Mouse (Mus musculus) kidney, embryonic 16.5 days (tissue): ENCODE measurements at regions not wholly inside any gene's neighbourhood (a gene's known extent, or its start where the extent isn't known, plus 50 kb on each side); places are given as distances from the start of the nearest gene placed in this dataset.

Experiments
- ATAC-seq: fragments of 200-750 bp; cut with Nextera tagmentation; 2 replicates; pipeline ENCODE4 v1.8.0; 2017; ENCODE audit warnings: moderate TSS enrichment; ENCODE audit not compliant: low FRiP score, low TSS enrichment
- H3K27ac ChIP-seq: fragments of 300-500 bp; sonication (generic); 2 replicates; pipeline ENCODE4 v1.5.1; 2014; ENCODE audit warnings: low read length
- H3K27me3 ChIP-seq: fragments of 300-500 bp; sonication (generic); 2 replicates; pipeline ENCODE4 v1.6.1; 2014; ENCODE audit warnings: low read length, control low read depth, mixed read lengths; ENCODE audit not compliant: insufficient read depth
- H3K36me3 ChIP-seq: fragments of 300-500 bp; sonication (generic); 2 replicates; pipeline ENCODE4 v1.6.1; 2014; ENCODE audit warnings: low read length, control low read depth, mixed read lengths; ENCODE audit not compliant: insufficient read depth
- H3K4me1 ChIP-seq: fragments of 300-500 bp; sonication (generic); 2 replicates; pipeline ENCODE4 v1.6.1; 2014; ENCODE audit warnings: low read length, control low read depth, mixed read lengths; ENCODE audit not compliant: insufficient read depth
- H3K4me2 ChIP-seq: fragments of 300-500 bp; sonication (generic); replicated peaks from 2 replicates; pipeline ENCODE4 v1.6.1; 2014; ENCODE audit warnings: low read depth, low read length
- H3K4me3 ChIP-seq: fragments of 300-500 bp; sonication (generic); 2 replicates; pipeline ENCODE4 v1.5.1; 2014; ENCODE audit warnings: mild to moderate bottlenecking, low read length
- H3K9ac ChIP-seq: fragments of 300-500 bp; sonication (generic); replicated peaks from 2 replicates; pipeline ENCODE4 v1.6.1; 2014; ENCODE audit warnings: low read length
- H3K9me3 ChIP-seq: fragments of 300-500 bp; sonication (generic); 2 replicates; pipeline ENCODE4 v1.6.1; 2016; ENCODE audit warnings: low read length, control low read depth
- WGBS: fragments of 180-500 bp; shearing (Covaris S2); extraction: QIAGEN DNeasy Blood & Tissue Kit; methylation state at CpG from one replicate; pipeline ENCODE4 v1.1.7; 2014; 5-methylcytosine and 5-hydroxymethylcytosine counted together

GRCm38 (mm10) chr19:44626261-44626660 lies 63.6 kb downstream of the Hif1an start:
- Histone ChIP-seq H3K9ac (no peak overlapping the region), H3K9me3 (0 out of 2 replicates have a peak, but pooled peaks cover 3% of the 10 kb centered on the region), H3K27ac (no peak overlapping the region), H3K27me3 (no peaks in the 10 kb centered on the region), H3K4me1 (peaks cover 7% of the 10 kb centered on the region), H3K4me2 (no peak overlapping the region), H3K4me3 (no peak overlapping the region), H3K36me3 (no peaks in the 10 kb centered on the region)
- WGBS: 80% methylated on average over 5 of the region's 5 CpGs
- ATAC-seq: no peak

GRCm38 (mm10) chr19:44629705-44630104 lies 67.1 kb downstream of the Hif1an start:
- H3K27me3 ChIP-seq: no peaks in the 10 kb centered on the region
- no peak overlapping the region for H3K4me2 ChIP-seq
- no peak overlapping the region for H3K27ac ChIP-seq
- no peak overlapping the region for H3K4me3 ChIP-seq
- H3K4me1 ChIP-seq: peaks cover 18% of the 10 kb centered on the region
- no peaks in the 10 kb centered on the region for H3K36me3 ChIP-seq
- H3K9ac ChIP-seq: no peak overlapping the region
- no peak for ATAC-seq
- 0 out of 2 replicates have a peak, but pooled peaks cover 3% of the 10 kb centered on the region for H3K9me3 ChIP-seq
- WGBS: 68% methylated on average over 7 of the region's 7 CpGs

- Histone ChIP-seq H3K9ac (peak overlapping the region; percentile 24; the same call in 1 of the 2 replicates), H3K27ac (peak overlapping the region; percentile 86)
- WGBS: 17% methylated on average over 19 of the region's 19 CpGs
Observed at GRCm38 (mm10) chr19:44631356-44632007, 68.8 kb downstream of the Hif1an start.

GRCm38 (mm10) chr19:44637145-44637719 lies 74.6 kb downstream of the Hif1an start:
- Histone ChIP-seq H3K36me3 (no peaks in the 10 kb centered on the region), H3K4me2 (no peak overlapping the region), H3K4me3 (no peak overlapping the region), H3K9me3 (no peaks in the 10 kb centered on the region), H3K27ac (peak overlapping the region; percentile 29; the same call in 1 of the 2 replicates), H3K27me3 (peaks cover 7% of the 10 kb centered on the region; the same call in 1 of the 2 replicates), H3K9ac (no peak overlapping the region), H3K4me1 (peaks cover 47% of the 10 kb centered on the region)
- WGBS: 25% methylated on average over 9 of the region's 9 CpGs
- ATAC-seq: no peak

More at GRCm38 (mm10) chr19:44631356-44632007, 68.8 kb downstream of the Hif1an start:
- no peaks in the 10 kb centered on the region for H3K36me3 ChIP-seq
- peaks cover 18% of the 10 kb centered on the region for H3K4me1 ChIP-seq
- H3K9me3 ChIP-seq: 0 out of 2 replicates have a peak, but pooled peaks cover 3% of the 10 kb centered on the region
- H3K4me3 ChIP-seq: no peak overlapping the region
- peak overlapping the region; percentile 32 for H3K4me2 ChIP-seq
- no peaks in the 10 kb centered on the region for H3K27me3 ChIP-seq
- ATAC-seq: peak; percentile 80

GRCm38 (mm10) chr19:44640021-44640420 lies 77.4 kb downstream of the Hif1an start:
- no peaks in the 10 kb centered on the region for H3K9me3 ChIP-seq
- peak overlapping the region; percentile 51 for H3K4me2 ChIP-seq
- 0% methylated on average over 26 of the region's 26 CpGs for WGBS
- peak overlapping the region; percentile 86 for H3K27ac ChIP-seq
- peak overlapping the region; percentile 32 for H3K4me3 ChIP-seq
- H3K27me3 ChIP-seq: peaks cover 7% of the 10 kb centered on the region; the same call in 1 of the 2 replicates
- peaks cover 67% of the 10 kb centered on the region for H3K4me1 ChIP-seq
- peak; percentile 28; the same call in 1 of the 2 replicates for ATAC-seq
- H3K36me3 ChIP-seq: no peaks in the 10 kb centered on the region
- peak overlapping the region; percentile 54 for H3K9ac ChIP-seq

GRCm38 (mm10) chr19:44640551-44640950 lies 77.9 kb downstream of the Hif1an start:
- Histone ChIP-seq H3K9ac (no peak overlapping the region; the same call in 1 of the 2 replicates), H3K4me1 (peaks cover 67% of the 10 kb centered on the region), H3K4me3 (peak overlapping the region; percentile 32; the same call in 1 of the 2 replicates), H3K9me3 (no peaks in the 10 kb centered on the region), H3K4me2 (peak overlapping the region; percentile 51), H3K27ac (peak overlapping the region; percentile 86), H3K36me3 (no peaks in the 10 kb centered on the region), H3K27me3 (peaks cover 7% of the 10 kb centered on the region; the same call in 1 of the 2 replicates)
- 0% methylated on average over 1 of the region's 1 CpGs for WGBS
- no peak for ATAC-seq

- peak; percentile 80 for ATAC-seq
Observed at GRCm38 (mm10) chr19:44642294-44642693, 79.6 kb downstream of the Hif1an start.

GRCm38 (mm10) chr19:44644376-44644775 lies 81.7 kb downstream of the Hif1an start:
- no peak overlapping the region for H3K4me2 ChIP-seq
- peak; percentile 49; the same call in 1 of the 2 replicates for ATAC-seq
- H3K4me1 ChIP-seq: peaks cover 51% of the 10 kb centered on the region
- peaks cover 16% of the 10 kb centered on the region for H3K27me3 ChIP-seq
- peak overlapping the region; percentile 73 for H3K27ac ChIP-seq
- no peak overlapping the region for H3K9ac ChIP-seq
- no peaks in the 10 kb centered on the region for H3K36me3 ChIP-seq
- no peak overlapping the region for H3K4me3 ChIP-seq
- H3K9me3 ChIP-seq: no peaks in the 10 kb centered on the region
- WGBS: 14% methylated on average over 3 of the region's 3 CpGs

More at GRCm38 (mm10) chr19:44642294-44642693, 79.6 kb downstream of the Hif1an start:
- Histone ChIP-seq H3K27me3 (peaks cover 7% of the 10 kb centered on the region; the same call in 1 of the 2 replicates), H3K27ac (peak overlapping the region; percentile 79), H3K9me3 (no peaks in the 10 kb centered on the region), H3K9ac (no peak overlapping the region), H3K36me3 (no peaks in the 10 kb centered on the region), H3K4me3 (no peak overlapping the region), H3K4me1 (peaks cover 60% of the 10 kb centered on the region), H3K4me2 (no peak overlapping the region; the same call in 1 of the 2 replicates)
- WGBS: 26% methylated on average over 3 of the region's 4 CpGs

- H3K4me1 ChIP-seq: peaks cover 49% of the 10 kb centered on the region
- WGBS: 40% methylated on average over 3 of the region's 4 CpGs
- no peak overlapping the region for H3K9ac ChIP-seq
- no peak for ATAC-seq
- H3K4me2 ChIP-seq: no peak overlapping the region
- H3K9me3 ChIP-seq: no peaks in the 10 kb centered on the region
- no peaks in the 10 kb centered on the region for H3K36me3 ChIP-seq
- peak overlapping the region; percentile 73 for H3K27ac ChIP-seq
- no peak overlapping the region for H3K4me3 ChIP-seq
- peaks cover 19% of the 10 kb centered on the region for H3K27me3 ChIP-seq
Observed at GRCm38 (mm10) chr19:44644929-44645328, 82.3 kb downstream of the Hif1an start.

- H3K9ac ChIP-seq: no peak overlapping the region
- no peak overlapping the region for H3K4me3 ChIP-seq
- whole genome bisulfite sequencing: 84% methylated on average over 9 of the region's 9 CpGs
- peaks cover 20% of the 10 kb centered on the region for H3K27me3 ChIP-seq
- H3K4me2 ChIP-seq: no peak overlapping the region
- peaks cover 36% of the 10 kb centered on the region for H3K4me1 ChIP-seq
- no peaks in the 10 kb centered on the region for H3K36me3 ChIP-seq
- H3K27ac ChIP-seq: no peak overlapping the region
- no peak for ATAC-seq
- H3K9me3 ChIP-seq: no peaks in the 10 kb centered on the region
Observed at GRCm38 (mm10) chr19:44646548-44646947, 83.9 kb downstream of the Hif1an start.
